In genomic region chr9:52104225-52104615, GRCm38 (mm10) we compare ENCODE assay signal across 19 mouse cellular contexts. TPM values are rescaled to one million over a fixed set of nuclear protein-coding genes. Genes with fewer than 3 reads are reported as not detected.
DNase-seq lines count a peak whose midpoint lies in the region; ATAC-seq and TF ChIP-seq lines count a peak whose summit lies in the region.
"Had no signal": no experiment of that assay in that cellular context is flagged by ENCODE, and none has a peak within 500 bp of the region (broad histone marks: within the 10 kb centered on the region; RNA-seq: fewer than 3 reads in every experiment).

No protein-coding gene starts in this region.

- WGBS in liver, embryonic 11.5 days, result 69% methylated on average over 8 of the region's 8 CpGs
- WGBS in liver, embryonic 15.5 days (ENCODE audit: insufficient replicate concordance), result 57% methylated on average over 8 of the region's 8 CpGs

- H3K79me2 ChIP-seq in MEL (ENCODE audit: control insufficient read depth, insufficient read depth, low read length, poor library complexity), result no peaks in the 10 kb centered on the region

- DNase-seq in cerebellum, postnatal 10 days, result peak; percentile 38 to 47
- no peak for DNase-seq in liver, embryonic 11.5 days (ENCODE audit: low spot score)
- DNase-seq in liver (no peak), MEL (ENCODE audit: low read depth, low spot score) (peak; percentile 59)
- DNase-seq in adrenal gland, adult 18-20 months (ENCODE audit: low spot score in 2 of 2), result no peak
- DNase-seq in layer of hippocampus, adult 2 months (ENCODE audit: low spot score in 2 of 2), result no peak
- DNase-seq: adrenal gland, postnatal 10 days; cerebellum, adult 18-20 months; cerebellum, adult 9-11 months; forebrain, postnatal 0 days; gastrocnemius, postnatal 36 days; heart, adult 18-20 months; heart, postnatal 10 days had no signal

- H3K4me2 ChIP-seq in liver, embryonic 11.5 days, result no peak overlapping the region
- H3K4me2 ChIP-seq in liver, embryonic 15.5 days, result 0 out of 2 replicates have a peak overlapping the region, but pooled peaks have one; percentile 11
- H3K4me2 ChIP-seq: forebrain, embryonic 13.5 days; hindbrain, embryonic 14.5 days had no signal

- H3K36me3 ChIP-seq in liver, embryonic 11.5 days (ENCODE audit: control insufficient read depth, insufficient read depth, low read length), result no peaks in the 10 kb centered on the region
- peaks cover 0 to 23% of the 10 kb centered on the region in 2 experiments; a peak in 2 of 4 replicates for H3K36me3 ChIP-seq in MEL (ENCODE audit: control insufficient read depth in 1 of 2, insufficient read depth in 2 of 2, low read length in 2 of 2)
- H3K36me3 ChIP-seq in liver, embryonic 15.5 days (replicated peaks), result no peaks in the 10 kb centered on the region
- H3K36me3 ChIP-seq: embryonic facial prominence, embryonic 10.5 days; heart, embryonic 10.5 days had no signal

- no peak for TF ChIP-seq CTCF in MEL (IDR thresholded peaks at IDR 0.05 in 2 of 3, conservative IDR thresholded peaks at IDR 0.05 in 1 of 3; ENCODE audit: control insufficient read depth in 1 of 3, insufficient read depth in 1 of 3, low read depth in 2 of 3, low read length in 3 of 3, poor library complexity in 1 of 3, severe bottlenecking in 1 of 3)
- TF ChIP-seq CTCF in layer of hippocampus, adult 2 months (conservative IDR thresholded peaks at IDR 0.05), result no peak

- H3K4me1 ChIP-seq in liver, embryonic 11.5 days (replicated peaks; ENCODE audit: control insufficient read depth, insufficient read depth, low read length), result peaks cover 18% of the 10 kb centered on the region
- peaks cover 22 to 30% of the 10 kb centered on the region in 2 experiments for H3K4me1 ChIP-seq in MEL (ENCODE audit: control insufficient read depth in 1 of 2, insufficient read depth in 2 of 2, low read length in 2 of 2)
- H3K4me1 ChIP-seq in liver, embryonic 15.5 days (replicated peaks), result peaks cover 27% of the 10 kb centered on the region

- H3K9ac ChIP-seq in liver, embryonic 11.5 days (ENCODE audit: low read depth, low read length), result no peak overlapping the region
- peak overlapping the region; percentile 53 for H3K9ac ChIP-seq in MEL (ENCODE audit: control insufficient read depth, low read depth, low read length, poor library complexity, severe bottlenecking)
- H3K9ac ChIP-seq in liver, embryonic 15.5 days, result no peak overlapping the region
- H3K9ac ChIP-seq: forebrain, embryonic 13.5 days; forebrain, postnatal 0 days; hindbrain, embryonic 14.5 days had no signal

- H3K4me3 ChIP-seq in liver, embryonic 11.5 days (ENCODE audit: low read depth, low read length), result no peak overlapping the region
- H3K4me3 ChIP-seq in MEL (ENCODE audit: control insufficient read depth in 1 of 2, insufficient read depth in 1 of 2, low read depth in 2 of 2, low read length in 2 of 2), result peak overlapping the region in 1 of 2 experiments; percentile 25; a peak in 2 of 4 replicates
- H3K4me3 ChIP-seq in liver, embryonic 15.5 days (replicated peaks), result no peak overlapping the region
- H3K4me3 ChIP-seq in layer of hippocampus, adult 2 months, result no peak overlapping the region
- H3K4me3 ChIP-seq: embryonic facial prominence, embryonic 10.5 days; forebrain, embryonic 13.5 days; heart, embryonic 10.5 days had no signal

- peak overlapping the region; percentile 54; the same call in 1 of the 2 replicates for H3K27ac ChIP-seq in liver, embryonic 11.5 days (ENCODE audit: low read depth, low read length)
- H3K27ac ChIP-seq in MEL (ENCODE audit: control insufficient read depth, low read depth, low read length), result peak overlapping the region; percentile 86
- no peak overlapping the region for H3K27ac ChIP-seq in liver, embryonic 15.5 days (replicated peaks)
- H3K27ac ChIP-seq in layer of hippocampus, adult 2 months, result no peak overlapping the region
- H3K27ac ChIP-seq: embryonic facial prominence, embryonic 10.5 days; forebrain, embryonic 13.5 days; heart, embryonic 10.5 days; hindbrain, embryonic 14.5 days had no signal

- no peak for TF ChIP-seq RAD21 in MEL (IDR thresholded peaks at IDR 0.05; ENCODE audit: low read depth, low read length)

- TF ChIP-seq POLR2A in MEL (IDR thresholded peaks at IDR 0.05; ENCODE audit: control insufficient read depth in 1 of 2, insufficient read depth in 1 of 2, low read depth in 1 of 2, low read length in 2 of 2, poor library complexity in 1 of 2), result no peak

- H3K9me3 ChIP-seq in liver, embryonic 11.5 days (ENCODE audit: control insufficient read depth, low read length), result no peaks in the 10 kb centered on the region
- H3K9me3 ChIP-seq in MEL (replicated peaks; ENCODE audit: insufficient read depth, low read length), result no peaks in the 10 kb centered on the region
- no peaks in the 10 kb centered on the region for H3K9me3 ChIP-seq in liver, embryonic 15.5 days (replicated peaks)
- H3K9me3 ChIP-seq: embryonic facial prominence, embryonic 10.5 days; forebrain, embryonic 13.5 days; heart, embryonic 10.5 days had no signal

- no peaks in the 10 kb centered on the region for H3K27me3 ChIP-seq in liver, embryonic 11.5 days (replicated peaks; ENCODE audit: control insufficient read depth, insufficient read depth, low read length)
- no peaks in the 10 kb centered on the region for H3K27me3 ChIP-seq in MEL (ENCODE audit: control insufficient read depth in 1 of 2, insufficient read depth in 2 of 2, low read length in 2 of 2)
- H3K27me3 ChIP-seq in liver, embryonic 15.5 days, result no peaks in the 10 kb centered on the region
- H3K27me3 ChIP-seq: forebrain, embryonic 13.5 days had no signal

- no peak for TF ChIP-seq EP300 in MEL (IDR thresholded peaks at IDR 0.05; ENCODE audit: low read depth in 1 of 2, low read length in 2 of 2)

- no peak for ATAC-seq in cerebellum, adult (ENCODE audit: insufficient number of reproducible peaks, low FRiP score, low TSS enrichment)
- ATAC-seq in liver, embryonic 11.5 days (replicated peaks; ENCODE audit: low FRiP score), result 0 out of 2 replicates have a peak, but pooled peaks have one; percentile 1
- ATAC-seq in liver, embryonic 15.5 days (ENCODE audit: insufficient read depth), result no peak
- ATAC-seq: forebrain, embryonic 13.5 days; forebrain, postnatal 0 days had no signal

TF ChIP-seq in MEL, 35 proteins besides CTCF, POLR2A, EP300 and RAD21:
- TF ChIP-seq HCFC1 (IDR thresholded peaks at IDR 0.05; ENCODE audit: low read depth, low read length) (peak; percentile 12; the same call in 1 of the 2 replicates), ELF1 (IDR thresholded peaks at IDR 0.05; ENCODE audit: low read depth, low read length) (no peak)
TF ChIP-seq in MEL: peak in this region for 1.

RNA-seq across cellular contexts. Expression of gene Rdx, which starts 57.2 kb away (rescaled TPM):
- 146 and 148 TPM in 2 replicates for polyA plus RNA-seq in liver, embryonic 11.5 days (2014; fragmentation: Nextera tagmentation; extraction: Ambion mirVana)
- total RNA-seq in MEL (2012; rRNA removed), result 109 and 118 TPM in 2 replicates
- 100 to 1,000 TPM; 103 to 152 TPM for polyA plus RNA-seq in MEL (2012; ENCODE audit: insufficient read depth in 1 of 2, insufficient read length in 2 of 2, low read depth in 1 of 2, low replicate concordance in 2 of 2, missing spikeins in 1 of 2)
- polyA plus RNA-seq in liver, embryonic 15.5 days (2015; fragmentation: Nextera tagmentation; extraction: Ambion mirVana), result 51.1 and 55.3 TPM in 2 replicates
- total RNA-seq in adrenal gland, adult 18-20 months (2021), result 100 to 1,000 TPM; 116 to 126 TPM
- 10 to 100 TPM; 49.9 to 51.2 TPM for total RNA-seq in layer of hippocampus, adult 2 months (2021)

Comparison
In these comparisons a context has a peak if more than half of its experiments do, and no peak if none do; other contexts are left out.
1. H3K27ac ChIP-seq: peak in liver, embryonic 11.5 days (single experiment) and MEL (single experiment); none in liver, embryonic 15.5 days (single experiment) and layer of hippocampus, adult 2 months (single experiment).
2. DNase-seq: peak in cerebellum, postnatal 10 days (2 of 2) and MEL (single experiment); none in liver, embryonic 11.5 days (single experiment), liver (single experiment), adrenal gland, adult 18-20 months (0 of 2) and layer of hippocampus, adult 2 months (0 of 2).